Mouse (Mus musculus) thymus, adult 2 months (tissue): ENCODE data around the gene Gramd1a.

ENCODE experiments used
- CTCF ChIP-seq: fragments of 200-500 bp; IDR thresholded peaks from 2 replicates; pipeline ENCODE4 v1.5.1; 2012; ENCODE audit warnings: mild to moderate bottlenecking, control low read depth, low read length, moderate library complexity, borderline replicate concordance; ENCODE audit not compliant: control insufficient read depth, poor library complexity, insufficient read depth; ENCODE audit errors: extremely low read depth
- POLR2A ChIP-seq: fragments of 200-500 bp; IDR thresholded peaks from 2 replicates; pipeline ENCODE4 v1.6.1; 2012; ENCODE audit warnings: mild to moderate bottlenecking, low read length, control low read depth, moderate library complexity; ENCODE audit not compliant: control insufficient read depth, poor library complexity, insufficient read depth; ENCODE audit errors: extremely low read depth

DNA sequence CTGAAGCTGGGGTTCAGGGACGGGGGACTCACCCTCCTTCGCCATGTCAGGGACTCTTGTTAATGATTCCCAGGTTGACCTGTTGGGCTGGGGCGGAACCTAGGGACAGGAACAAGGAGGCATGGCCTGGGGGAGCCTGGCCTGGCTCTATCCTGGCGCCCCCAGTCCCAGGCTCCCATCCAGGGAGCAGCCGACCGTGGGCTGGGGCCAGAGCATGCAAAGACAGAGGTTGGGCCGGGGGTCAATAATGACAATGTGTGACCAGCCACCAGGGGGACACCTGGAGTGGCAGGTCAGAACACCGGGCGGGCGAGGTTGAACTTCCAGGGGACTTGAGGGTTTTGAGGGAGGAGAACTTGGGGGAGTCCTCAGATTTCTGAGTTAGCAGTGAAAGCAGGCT is 41.0 kb downstream of the Gramd1a start:
- TF ChIP-seq POLR2A (no peak), CTCF (no peak)
